Mouse (Mus musculus) bone marrow, adult 2 months (tissue): ENCODE data around the gene Tsen15. TPM values are rescaled to one million over a fixed set of nuclear protein-coding genes. Genes with fewer than 3 reads are reported as not detected.
A peak's percentile ranks its signal among the peaks of the same experiment; 100 is the strongest.
"Not testable (repeated sequence)": the region's sequence is repeated elsewhere in the genome, so short reads cannot be mapped to it uniquely, and the experiment has no call there.

Experiments used
- H3K27ac ChIP-seq: fragments of 200-500 bp; 2 replicates; pipeline ENCODE4 v1.5.1; 2012; ENCODE audit warnings: low read depth, mild to moderate bottlenecking, control low read depth, inconsistent platforms, low read length; ENCODE audit not compliant: control insufficient read depth, poor library complexity, insufficient read depth
- H3K4me1 ChIP-seq: fragments of 200-500 bp; 2 replicates; pipeline ENCODE4 v1.6.1; 2011; ENCODE audit warnings: low read length; ENCODE audit not compliant: control insufficient read depth, insufficient read depth
- H3K4me3 ChIP-seq: fragments of 200-500 bp; replicated peaks from 2 replicates; pipeline ENCODE3; 2011; ENCODE audit warnings: mild to moderate bottlenecking, low read depth, low read length, control low read depth; ENCODE audit not compliant: control insufficient read depth
- CTCF ChIP-seq: fragments of 200-500 bp; IDR thresholded peaks from 2 replicates; pipeline ENCODE4 v1.5.1; 2011; ENCODE audit warnings: low read length, control low read depth; ENCODE audit not compliant: control insufficient read depth, insufficient read depth
- POLR2A ChIP-seq: fragments of 200-500 bp; IDR thresholded peaks from 2 replicates; pipeline ENCODE4 v1.6.1; 2011; ENCODE audit warnings: low read depth, mild to moderate bottlenecking, control low read depth, low read length, borderline replicate concordance; ENCODE audit not compliant: control insufficient read depth
- WGBS: fragments of 180-500 bp; shearing (Covaris S2); methylation state at CpG from one replicate; pipeline ENCODE4 v1.1.7; 2018; 5-methylcytosine and 5-hydroxymethylcytosine counted together
- polyA plus RNA-seq: library from polyadenylated mRNA; stranded (reverse); fragments of >200 nt; gene quantifications from 2 replicates; pipeline ENCODE4 v1.2.4, GENCODE M21; 2011; ENCODE audit warnings: low replicate concordance; ENCODE audit not compliant: missing spikeins, insufficient read depth, insufficient read length

Tsen15 gene
- polyA plus RNA-seq, 1 experiment, result 15.5 TPM

DNA sequence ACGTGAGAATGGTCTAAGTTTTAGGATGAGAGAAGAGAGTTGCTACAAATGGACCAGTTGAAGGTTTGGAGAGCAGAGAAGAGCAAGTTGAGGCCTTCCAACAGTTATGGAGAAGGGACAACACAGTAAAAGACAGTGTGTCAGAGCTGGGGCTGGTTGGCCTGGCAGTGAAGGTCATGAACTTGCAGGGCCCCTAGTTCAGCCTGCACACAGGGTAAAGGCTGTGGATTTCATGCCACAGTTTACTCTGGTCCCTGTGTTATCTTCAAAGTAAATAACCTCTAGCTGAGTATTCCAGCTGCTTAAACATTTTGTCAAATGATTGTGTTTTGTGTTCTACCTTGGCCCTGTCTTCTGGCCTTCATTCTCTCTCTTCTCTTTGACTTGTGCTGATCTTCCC lies 12.2 kb upstream of the Tsen15 start:
- TF ChIP-seq POLR2A (no peak), CTCF (no peak)
- 51% methylated on average over 1 of the region's 1 CpGs for WGBS
- Histone ChIP-seq H3K4me1 (no peaks in the 10 kb centered on the region), H3K4me3 (no peak overlapping the region), H3K27ac (no peak overlapping the region)

DNA sequence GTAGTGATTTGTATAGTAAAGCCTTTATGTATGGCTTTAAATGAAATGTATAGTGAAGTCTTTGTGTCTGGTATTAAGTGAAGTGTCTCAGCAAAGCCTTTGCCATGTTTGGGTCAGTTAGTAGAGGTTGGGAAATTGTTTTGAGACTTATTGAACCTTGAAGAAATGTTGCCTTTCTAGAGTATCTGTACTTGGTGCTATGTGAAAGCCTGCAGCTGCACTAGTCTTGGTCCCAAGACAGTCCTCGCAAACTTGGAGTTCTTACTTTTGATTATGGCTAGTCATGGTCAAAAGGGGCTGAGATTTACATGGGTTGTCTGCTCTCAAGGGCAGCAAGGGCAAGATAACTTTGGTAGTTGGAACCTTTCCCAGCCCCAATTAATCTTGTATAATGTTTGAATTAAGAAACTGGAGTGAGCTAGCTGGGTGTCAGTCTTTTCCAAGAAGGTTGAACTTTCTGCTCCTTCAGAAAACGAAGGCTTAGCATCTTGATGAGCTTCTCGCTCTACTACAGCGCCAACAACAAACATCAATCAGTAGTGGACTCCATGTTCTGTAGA lies 8.5 kb upstream of the Tsen15 start:
- 81% methylated on average over 4 of the region's 4 CpGs for WGBS
- H3K4me3 ChIP-seq, result no peak overlapping the region
- TF ChIP-seq POLR2A (no peak), CTCF (no peak)
- no peak overlapping the region for H3K27ac ChIP-seq
- no peaks in the 10 kb centered on the region for H3K4me1 ChIP-seq

GRCm38 (mm10) chr1:152394137-152394536 lies 7.6 kb upstream of the Tsen15 start:
- Histone ChIP-seq H3K27ac (no peak overlapping the region), H3K4me1 (no peaks in the 10 kb centered on the region), H3K4me3 (no peak overlapping the region)
- WGBS, result 86% methylated on average over 3 of the region's 3 CpGs
- TF ChIP-seq CTCF (no peak), POLR2A (no peak)

DNA sequence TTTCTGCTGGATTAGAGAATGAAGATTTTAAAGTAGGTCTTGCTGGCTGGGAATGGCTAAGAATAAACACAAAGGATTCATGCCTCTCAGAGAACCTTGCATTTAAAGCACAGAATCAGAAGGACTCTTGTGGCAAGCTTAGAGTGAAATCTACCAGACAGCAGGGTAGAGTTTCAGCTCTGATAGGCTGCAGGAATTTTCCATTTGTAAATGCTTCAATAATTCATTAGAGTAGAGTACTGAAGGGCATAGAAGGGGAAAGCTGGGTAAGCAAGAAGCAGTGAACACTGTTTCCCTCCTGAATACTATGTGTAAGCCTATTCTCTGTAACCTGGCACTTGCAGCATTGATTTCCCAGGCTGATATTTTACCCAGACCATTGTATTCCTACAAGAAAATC lies 2.8 kb upstream of the Tsen15 start:
- Histone ChIP-seq H3K4me1 (no peaks in the 10 kb centered on the region), H3K4me3 (no peak overlapping the region), H3K27ac (no peak overlapping the region)
- no peak for TF ChIP-seq POLR2A
- no peak for TF ChIP-seq CTCF

DNA sequence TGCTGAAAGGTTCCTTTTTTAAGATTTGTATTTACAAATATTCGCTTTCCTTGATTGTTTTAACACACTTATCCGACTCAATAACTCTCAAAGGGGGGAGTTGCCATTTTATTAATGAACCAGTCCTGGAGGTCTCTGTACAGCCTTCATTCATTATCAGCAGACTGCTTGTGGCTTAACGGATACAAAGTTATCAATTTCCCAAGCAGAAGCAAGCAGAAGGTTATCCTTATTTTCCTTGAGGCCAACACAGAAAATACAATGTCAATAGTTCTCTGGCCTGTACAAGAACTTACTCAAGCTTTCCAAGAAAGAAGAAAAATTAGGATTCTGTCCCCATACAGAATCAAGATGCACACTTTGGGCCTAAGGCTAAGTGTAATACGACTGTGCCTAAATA lies 795 bp downstream of the Tsen15 start:
- H3K27ac ChIP-seq, H3K4me1 ChIP-seq: not testable (repeated sequence)
- WGBS, result 23% methylated on average over 2 of the region's 4 CpGs
- peak overlapping the region; percentile 79 for H3K4me3 ChIP-seq

DNA sequence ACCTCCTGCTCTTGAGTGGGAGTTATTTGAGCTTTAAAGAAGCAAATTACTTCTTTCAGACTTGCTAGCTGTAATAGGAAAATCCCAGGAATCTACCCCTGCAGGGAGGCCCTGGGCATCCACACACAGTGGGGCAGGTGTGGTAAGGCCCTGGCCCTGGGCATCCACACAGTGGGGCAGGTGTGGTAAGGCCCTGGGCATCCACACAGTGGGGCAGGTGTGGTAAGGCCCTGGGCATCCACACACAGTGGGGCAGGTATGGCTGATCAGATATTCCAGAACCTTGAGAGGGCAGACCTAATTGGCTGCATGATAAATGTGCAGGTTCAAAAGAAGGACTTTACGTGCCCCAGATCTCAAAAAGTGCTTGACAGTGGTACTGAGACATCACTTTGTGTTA lies 1.9 kb downstream of the Tsen15 start:
- WGBS, result 92% methylated on average over 1 of the region's 1 CpGs
- H3K4me3 ChIP-seq, result no peak overlapping the region
- TF ChIP-seq CTCF, result no peak
- no peak for TF ChIP-seq POLR2A
- no peak overlapping the region for H3K27ac ChIP-seq
- H3K4me1 ChIP-seq, result no peaks in the 10 kb centered on the region

DNA sequence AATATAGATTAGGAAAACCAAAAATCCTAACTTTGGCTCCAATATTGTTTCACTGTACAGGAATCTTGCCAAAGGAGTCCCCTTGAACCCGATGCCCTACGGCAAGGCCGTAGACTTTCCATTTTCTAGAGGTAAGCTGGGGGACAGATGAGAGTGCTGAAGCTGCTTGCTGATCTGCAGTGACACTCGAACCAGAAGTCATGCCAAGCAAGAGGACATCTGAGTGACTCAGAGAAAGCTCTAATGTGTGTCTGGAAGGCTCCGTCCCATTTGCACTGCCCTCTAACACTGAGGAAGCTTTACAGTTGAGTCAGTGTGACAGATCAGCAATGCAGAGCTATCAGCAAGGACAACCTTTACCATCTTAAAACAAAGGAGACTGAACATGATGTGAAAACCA lies 8.2 kb downstream of the Tsen15 start:
- no peaks in the 10 kb centered on the region for H3K4me1 ChIP-seq
- TF ChIP-seq CTCF (no peak), POLR2A (no peak)
- no peak overlapping the region for H3K4me3 ChIP-seq
- WGBS, result 89% methylated on average over 5 of the region's 5 CpGs
- H3K27ac ChIP-seq, result no peak overlapping the region

GRCm38 (mm10) chr1:152369139-152369538 lies 17.3 kb downstream of the Tsen15 start:
- TF ChIP-seq POLR2A (no peak), CTCF (peak; percentile 61)
- WGBS, result 12% methylated on average over 4 of the region's 4 CpGs

GRCm38 (mm10) chr1:152368311-152369088 lies 18.0 kb downstream of the Tsen15 start:
- Histone ChIP-seq H3K4me3 (no peak overlapping the region), H3K27ac (no peak overlapping the region), H3K4me1 (no peaks in the 10 kb centered on the region)
- WGBS, result 78% methylated on average over 13 of the region's 13 CpGs
- TF ChIP-seq CTCF, result no peak
- TF ChIP-seq POLR2A, result no peak

More at GRCm38 (mm10) chr1:152369139-152369538, 17.3 kb downstream of the Tsen15 start:
- no peak overlapping the region for H3K27ac ChIP-seq
- no peaks in the 10 kb centered on the region for H3K4me1 ChIP-seq
- H3K4me3 ChIP-seq, result no peak overlapping the region
